Mouse (Mus musculus): Measurements from ENCODE around the gene Reck. TPM values are rescaled to one million over a fixed set of nuclear protein-coding genes. Genes with fewer than 3 reads are reported as not detected.

Reck gene
- polyA plus RNA-seq, 2 experiments = 1.6 to 1.7 TPM

GRCm38 (mm10) chr4:43957292-43957845 is 82.0 kb downstream of the Reck start, which contains the start of gene Glipr2:
TSS of gene Glipr2 (plus strand) at chr4:43957401.
- Histone ChIP-seq H3K4me2 (ENCODE audit: low read depth) (peak within 1 kb of the TSS; percentile 89), H3K9ac (replicated peaks) (peak within 1 kb of the TSS; percentile 64), H3K27me3 (ENCODE audit: control insufficient read depth, insufficient read depth, low read length) (no peaks in the 10 kb centered on the region), H3K4me1 (replicated peaks; ENCODE audit: control insufficient read depth in 2 of 2, insufficient read depth in 2 of 2, low read length in 1 of 2) (peaks cover 37% of the 10 kb centered on the region in 2 experiments), H3K9me3 (ENCODE audit: control insufficient read depth, low read length) (no peaks in the 10 kb centered on the region), H3K27ac (peak within 1 kb of the TSS; percentile 25), H3K4me3 (ENCODE audit: insufficient read depth in 1 of 2, low read depth in 2 of 2, low read length in 2 of 2) (peak within 1 kb of the TSS; percentile 67 to 76), H3K36me3 (replicated peaks; ENCODE audit: control insufficient read depth, insufficient read depth, low read depth) (no peaks in the 10 kb centered on the region)
- DNase-seq (ENCODE audit: low read depth in 3 of 3, low spot score in 3 of 3) = peak; percentile 59 to 75 (median 61)
- under 1% methylated on average over 45 of the region's 45 CpGs for WGBS (ENCODE audit: insufficient replicate concordance)
- ATAC-seq (ENCODE audit: insufficient read depth) = peak; percentile 75
- TF ChIP-seq EP300 (IDR thresholded peaks at IDR 0.05; ENCODE audit: low read depth) (no peak), CTCF (IDR thresholded peaks at IDR 0.05; ENCODE audit: low read depth) (peak; percentile 92)

GRCm38 (mm10) chr4:43957846-43958461 is 82.6 kb downstream of the Reck start:
- under 1% methylated on average over 26 of the region's 26 CpGs for whole genome bisulfite sequencing (ENCODE audit: insufficient replicate concordance)
- H3K4me3 ChIP-seq (ENCODE audit: insufficient read depth in 1 of 2, low read depth in 2 of 2, low read length in 2 of 2) = peak overlapping the region; percentile 67 to 76
- no peaks in the 10 kb centered on the region for H3K36me3 ChIP-seq (replicated peaks; ENCODE audit: control insufficient read depth, insufficient read depth, low read depth)
- no peak for DNase-seq (ENCODE audit: low read depth in 3 of 3, low spot score in 3 of 3)
- H3K27ac ChIP-seq = peak overlapping the region; percentile 25
- ATAC-seq (ENCODE audit: insufficient read depth) = peak; percentile 15; the same call in 1 of the 2 replicates
- TF ChIP-seq EP300 (IDR thresholded peaks at IDR 0.05; ENCODE audit: low read depth) = no peak
- TF ChIP-seq CTCF (IDR thresholded peaks at IDR 0.05; ENCODE audit: low read depth) = 0 out of 2 replicates have a peak, but pooled peaks have one; percentile 5
- peaks cover 43% of the 10 kb centered on the region in 2 experiments for H3K4me1 ChIP-seq (replicated peaks; ENCODE audit: control insufficient read depth in 2 of 2, insufficient read depth in 2 of 2, low read length in 1 of 2)
- peak overlapping the region; percentile 64 for H3K9ac ChIP-seq (replicated peaks)
- no peaks in the 10 kb centered on the region for H3K9me3 ChIP-seq (ENCODE audit: control insufficient read depth, low read length)
- H3K27me3 ChIP-seq (ENCODE audit: control insufficient read depth, insufficient read depth, low read length) = no peaks in the 10 kb centered on the region
- H3K4me2 ChIP-seq (ENCODE audit: low read depth) = peak overlapping the region; percentile 89

GRCm38 (mm10) chr4:43959523-43960179 is 84.3 kb downstream of the Reck start:
- WGBS (ENCODE audit: insufficient replicate concordance) = 12% methylated on average over 9 of the region's 9 CpGs
- TF ChIP-seq CTCF (IDR thresholded peaks at IDR 0.05; ENCODE audit: low read depth) (no peak), EP300 (IDR thresholded peaks at IDR 0.05; ENCODE audit: low read depth) (no peak)

GRCm38 (mm10) chr4:43960207-43960606 is 84.9 kb downstream of the Reck start:
- Histone ChIP-seq H3K36me3 (replicated peaks; ENCODE audit: control insufficient read depth, insufficient read depth, low read depth) (no peaks in the 10 kb centered on the region), H3K27me3 (ENCODE audit: control insufficient read depth, insufficient read depth, low read length) (no peaks in the 10 kb centered on the region), H3K27ac (peak overlapping the region; percentile 88), H3K4me2 (ENCODE audit: low read depth) (peak overlapping the region; percentile 89), H3K9me3 (ENCODE audit: control insufficient read depth, low read length) (no peaks in the 10 kb centered on the region), H3K4me1 (replicated peaks; ENCODE audit: control insufficient read depth in 2 of 2, insufficient read depth in 2 of 2, low read length in 1 of 2) (peaks cover 65% of the 10 kb centered on the region in 2 experiments), H3K4me3 (ENCODE audit: insufficient read depth in 1 of 2, low read depth in 2 of 2, low read length in 2 of 2) (peak overlapping the region; percentile 28 to 46; a peak in 3 of 4 replicates), H3K9ac (replicated peaks) (peak overlapping the region; percentile 60)
- ATAC-seq (ENCODE audit: insufficient read depth) (peak; percentile 40), DNase-seq (ENCODE audit: low read depth in 3 of 3, low spot score in 3 of 3) (peak; percentile 51 to 67 (median 59))
- TF ChIP-seq CTCF (IDR thresholded peaks at IDR 0.05; ENCODE audit: low read depth) (no peak), EP300 (IDR thresholded peaks at IDR 0.05; ENCODE audit: low read depth) (peak; percentile 74)
- 13% methylated on average over 6 of the region's 6 CpGs for WGBS (ENCODE audit: insufficient replicate concordance)

More at GRCm38 (mm10) chr4:43959523-43960179, 84.3 kb downstream of the Reck start:
- Histone ChIP-seq H3K4me2 (ENCODE audit: low read depth) (peak overlapping the region; percentile 89), H3K9me3 (ENCODE audit: control insufficient read depth, low read length) (no peaks in the 10 kb centered on the region), H3K27ac (peak overlapping the region; percentile 88), H3K27me3 (ENCODE audit: control insufficient read depth, insufficient read depth, low read length) (no peaks in the 10 kb centered on the region), H3K36me3 (replicated peaks; ENCODE audit: control insufficient read depth, insufficient read depth, low read depth) (no peaks in the 10 kb centered on the region), H3K9ac (replicated peaks) (peak overlapping the region; percentile 60), H3K4me1 (replicated peaks; ENCODE audit: control insufficient read depth in 2 of 2, insufficient read depth in 2 of 2, low read length in 1 of 2) (peaks cover 60% of the 10 kb centered on the region in 2 experiments), H3K4me3 (ENCODE audit: insufficient read depth in 1 of 2, low read depth in 2 of 2, low read length in 2 of 2) (peak overlapping the region; percentile 28 to 46)
- ATAC-seq (ENCODE audit: insufficient read depth) = peak; percentile 18
- DNase-seq (ENCODE audit: low read depth in 3 of 3, low spot score in 3 of 3) = peak in 2 of 3 experiments; percentile 42 to 60

Measured in liver, embryonic 14.5 days (tissue).